Mouse (Mus musculus): ENCODE measurements at regions not wholly inside any gene's neighbourhood (a gene's known extent, or its start where the extent isn't known, plus 50 kb on each side); places are given as distances from the start of the nearest gene placed in this dataset.

DNA sequence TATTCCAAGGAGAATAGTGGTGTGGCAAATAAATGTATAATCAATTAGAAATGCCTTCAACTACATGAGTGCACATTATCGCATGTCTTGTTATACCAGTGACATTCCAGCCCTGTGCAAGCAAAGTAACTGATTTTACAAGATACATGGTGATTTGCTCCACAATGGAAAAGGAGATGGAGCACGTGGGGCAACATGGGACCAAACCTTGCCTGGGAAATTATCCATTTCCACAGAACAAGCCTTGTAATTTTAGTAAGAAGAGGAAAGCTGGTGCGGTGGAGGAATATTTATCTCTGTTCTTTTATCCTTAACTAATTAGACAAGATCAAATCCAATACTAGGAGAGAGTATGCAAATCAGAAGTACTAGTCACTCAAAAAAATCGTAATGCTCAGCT lies 222.5 kb upstream of the Gbe1 start:
- 67% methylated on average over 4 of the region's 4 CpGs for WGBS
- Histone ChIP-seq H3K27ac (no peak overlapping the region), H3K9ac (replicated peaks; ENCODE audit: low read length) (no peak overlapping the region), H3K4me3 (ENCODE audit: low read length) (no peak overlapping the region), H3K4me2 (ENCODE audit: low read depth, low read length) (no peak overlapping the region), H3K4me1 (ENCODE audit: insufficient read depth, low read length) (no peaks in the 10 kb centered on the region), H3K36me3 (ENCODE audit: insufficient read depth, low read length) (no peaks in the 10 kb centered on the region), H3K9me3 (ENCODE audit: low read length) (no peaks in the 10 kb centered on the region), H3K27me3 (ENCODE audit: insufficient read depth, low read length) (no peaks in the 10 kb centered on the region)
- DNase-seq (ENCODE audit: low spot score) (no peak), ATAC-seq (no peak)
- TF ChIP-seq CTCF (IDR thresholded peaks at IDR 0.05; ENCODE audit: low read depth) = no peak

DNA sequence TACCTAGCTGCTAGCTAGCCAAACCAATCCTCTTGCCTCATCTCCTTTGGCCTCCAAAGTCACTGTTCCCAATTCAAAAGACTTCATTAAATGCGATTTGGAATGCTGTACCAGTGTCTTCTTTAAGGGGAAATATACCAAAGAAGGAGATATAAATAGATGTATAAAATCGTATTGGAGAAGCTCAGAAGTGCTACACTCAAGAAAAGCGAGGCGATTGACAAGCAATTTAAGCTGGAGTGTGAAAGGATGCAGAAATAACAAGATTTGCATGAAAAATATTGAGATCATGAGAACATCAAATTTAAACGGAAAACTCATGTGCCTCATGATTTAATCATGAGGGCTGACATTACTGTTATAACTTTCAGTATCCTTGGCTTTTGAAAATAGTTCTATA lies 221.8 kb upstream of the Gbe1 start:
- no peak for ATAC-seq

DNA sequence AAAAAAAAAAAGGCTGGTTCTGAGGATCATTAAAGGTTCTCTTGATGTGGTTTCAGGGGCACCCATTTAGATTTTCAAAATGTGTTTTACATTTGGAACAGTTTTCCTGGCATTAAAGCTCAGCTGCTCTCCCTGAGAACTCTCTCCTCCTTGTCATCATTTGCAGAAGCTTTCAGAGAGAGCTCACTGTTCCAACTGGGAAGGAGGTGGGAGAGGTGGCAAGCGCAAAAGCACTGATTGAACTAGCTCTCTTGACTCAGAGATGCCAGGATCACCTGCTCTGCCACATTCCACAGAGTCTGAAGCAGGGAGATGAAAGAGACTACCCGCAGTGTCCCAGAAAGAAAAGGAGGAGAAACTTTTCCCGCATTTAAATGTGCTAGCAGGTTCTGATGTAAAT lies 220.5 kb upstream of the Gbe1 start:
- H3K4me1 ChIP-seq (ENCODE audit: insufficient read depth, low read length) = no peaks in the 10 kb centered on the region
- H3K27me3 ChIP-seq (ENCODE audit: insufficient read depth, low read length) = no peaks in the 10 kb centered on the region
- H3K4me2 ChIP-seq (ENCODE audit: low read depth, low read length) = no peak overlapping the region
- no peak overlapping the region for H3K4me3 ChIP-seq (ENCODE audit: low read length)
- 31% methylated on average over 3 of the region's 3 CpGs for WGBS
- H3K9me3 ChIP-seq (ENCODE audit: low read length) = no peaks in the 10 kb centered on the region
- no peak for TF ChIP-seq CTCF (IDR thresholded peaks at IDR 0.05; ENCODE audit: low read depth)
- H3K9ac ChIP-seq (replicated peaks; ENCODE audit: low read length) = no peak overlapping the region
- DNase-seq (ENCODE audit: low spot score) (no peak), ATAC-seq (no peak)
- no peak overlapping the region for H3K27ac ChIP-seq
- H3K36me3 ChIP-seq (ENCODE audit: insufficient read depth, low read length) = no peaks in the 10 kb centered on the region

More for the DNA sequence above, 221.8 kb upstream of the Gbe1 start:
- H3K4me1 ChIP-seq (ENCODE audit: insufficient read depth, low read length) = no peaks in the 10 kb centered on the region
- H3K9ac ChIP-seq (replicated peaks; ENCODE audit: low read length) = no peak overlapping the region
- WGBS = 81% methylated on average over 5 of the region's 5 CpGs
- no peak overlapping the region for H3K27ac ChIP-seq
- no peak for TF ChIP-seq CTCF (IDR thresholded peaks at IDR 0.05; ENCODE audit: low read depth)
- H3K27me3 ChIP-seq (ENCODE audit: insufficient read depth, low read length) = no peaks in the 10 kb centered on the region
- DNase-seq (ENCODE audit: low spot score) = no peak
- no peaks in the 10 kb centered on the region for H3K9me3 ChIP-seq (ENCODE audit: low read length)
- no peak overlapping the region for H3K4me3 ChIP-seq (ENCODE audit: low read length)
- H3K36me3 ChIP-seq (ENCODE audit: insufficient read depth, low read length) = no peaks in the 10 kb centered on the region
- H3K4me2 ChIP-seq (ENCODE audit: low read depth, low read length) = no peak overlapping the region

DNA sequence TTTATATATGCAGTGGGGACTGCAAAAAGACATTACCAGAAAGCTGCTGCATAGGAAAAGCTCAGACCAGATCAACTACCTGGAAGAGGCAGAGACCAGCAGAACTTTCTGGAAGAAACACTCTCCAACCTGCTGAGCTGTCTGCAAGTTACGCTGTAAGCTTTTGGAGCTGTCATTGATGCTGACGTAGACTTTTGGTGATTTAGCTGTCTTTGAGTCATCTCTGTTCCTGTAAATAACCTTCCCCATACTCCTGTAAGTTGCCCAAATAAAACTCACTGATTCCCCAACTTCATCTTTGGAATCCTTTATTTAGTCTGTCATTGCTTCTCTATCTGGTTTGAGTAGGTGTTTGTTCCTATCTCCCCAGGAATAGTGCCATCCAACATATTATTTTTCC lies 218.5 kb upstream of the Gbe1 start:
- WGBS = 93% methylated on average over 2 of the region's 2 CpGs

DNA sequence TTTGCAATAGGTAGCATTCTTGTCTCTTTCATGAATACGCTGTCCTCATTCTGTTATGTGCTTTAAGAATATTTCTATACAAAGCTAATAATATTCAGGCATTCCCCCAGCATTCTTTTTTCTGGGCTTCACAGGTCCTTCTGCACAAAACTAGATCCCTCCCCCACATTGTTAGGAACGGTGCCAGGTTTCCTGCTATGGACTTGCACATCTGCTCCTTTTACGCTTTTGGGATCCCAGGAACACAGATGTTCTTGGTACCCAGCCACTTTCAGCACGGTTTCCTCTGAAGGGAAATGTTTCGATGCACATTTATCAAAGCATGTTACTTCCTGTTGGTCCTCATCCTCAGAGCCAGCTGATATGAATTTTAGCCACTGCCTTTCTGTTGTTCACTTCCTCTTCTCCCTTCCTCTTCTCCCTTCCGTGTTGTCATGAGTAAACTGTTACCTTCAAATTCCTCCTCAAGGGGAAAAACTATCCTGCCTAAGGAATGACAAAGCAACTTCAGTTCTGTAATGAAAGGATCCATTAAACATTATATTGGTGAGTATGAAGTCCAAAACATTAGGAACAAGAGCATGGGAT lies 209.9 kb upstream of the Gbe1 start:
- Histone ChIP-seq H3K27me3 (ENCODE audit: insufficient read depth, low read length) (no peaks in the 10 kb centered on the region), H3K4me3 (ENCODE audit: low read length) (no peak overlapping the region), H3K9ac (replicated peaks; ENCODE audit: low read length) (no peak overlapping the region), H3K4me2 (ENCODE audit: low read depth, low read length) (no peak overlapping the region), H3K4me1 (ENCODE audit: insufficient read depth, low read length) (no peaks in the 10 kb centered on the region), H3K9me3 (ENCODE audit: low read length) (no peaks in the 10 kb centered on the region), H3K27ac (no peak overlapping the region), H3K36me3 (ENCODE audit: insufficient read depth, low read length) (no peaks in the 10 kb centered on the region)
- no peak for TF ChIP-seq CTCF (IDR thresholded peaks at IDR 0.05; ENCODE audit: low read depth)
- ATAC-seq (no peak), DNase-seq (ENCODE audit: low spot score) (peak; percentile 27)
- 50% methylated on average over 6 of the region's 6 CpGs for WGBS

More for the DNA sequence above, 218.5 kb upstream of the Gbe1 start:
- H3K9me3 ChIP-seq (ENCODE audit: low read length) = no peaks in the 10 kb centered on the region
- no peak overlapping the region for H3K4me3 ChIP-seq (ENCODE audit: low read length)
- ATAC-seq = no peak
- H3K36me3 ChIP-seq (ENCODE audit: insufficient read depth, low read length) = no peaks in the 10 kb centered on the region
- H3K9ac ChIP-seq (replicated peaks; ENCODE audit: low read length) = no peak overlapping the region
- H3K4me2 ChIP-seq (ENCODE audit: low read depth, low read length) = no peak overlapping the region
- no peak for DNase-seq (ENCODE audit: low spot score)
- no peaks in the 10 kb centered on the region for H3K4me1 ChIP-seq (ENCODE audit: insufficient read depth, low read length)
- H3K27me3 ChIP-seq (ENCODE audit: insufficient read depth, low read length) = no peaks in the 10 kb centered on the region
- no peak overlapping the region for H3K27ac ChIP-seq
- TF ChIP-seq CTCF (IDR thresholded peaks at IDR 0.05; ENCODE audit: low read depth) = no peak

DNA sequence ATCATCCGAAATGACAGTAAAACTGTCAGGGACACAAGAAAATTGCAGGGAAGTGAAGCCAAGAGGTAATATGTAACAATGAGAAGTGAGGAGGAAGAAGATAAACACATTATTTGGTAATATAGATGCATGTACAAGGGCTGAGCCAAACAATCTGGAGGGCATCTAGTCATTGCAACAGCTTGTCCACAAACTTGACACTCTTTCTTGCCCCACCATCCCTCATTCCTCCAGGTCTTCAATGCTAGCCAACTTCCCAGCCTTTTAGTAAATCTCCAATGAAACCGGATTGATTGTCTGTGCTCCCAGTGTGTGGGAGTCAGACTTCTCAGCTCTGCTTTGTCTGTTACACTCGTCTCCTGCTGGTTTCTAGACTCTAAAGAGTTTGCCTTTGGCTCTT lies 172.3 kb upstream of the Gbe1 start:
- Histone ChIP-seq H3K27ac (no peak overlapping the region), H3K36me3 (ENCODE audit: insufficient read depth, low read length) (no peaks in the 10 kb centered on the region), H3K9me3 (ENCODE audit: low read length) (no peaks in the 10 kb centered on the region), H3K4me2 (ENCODE audit: low read depth, low read length) (no peak overlapping the region), H3K27me3 (ENCODE audit: insufficient read depth, low read length) (no peaks in the 10 kb centered on the region), H3K9ac (replicated peaks; ENCODE audit: low read length) (no peak overlapping the region), H3K4me1 (ENCODE audit: insufficient read depth, low read length) (no peaks in the 10 kb centered on the region), H3K4me3 (ENCODE audit: low read length) (no peak overlapping the region)
- ATAC-seq (no peak), DNase-seq (ENCODE audit: low spot score) (no peak)
- whole genome bisulfite sequencing = 38% methylated on average over 3 of the region's 3 CpGs
- no peak for TF ChIP-seq CTCF (IDR thresholded peaks at IDR 0.05; ENCODE audit: low read depth)

DNA sequence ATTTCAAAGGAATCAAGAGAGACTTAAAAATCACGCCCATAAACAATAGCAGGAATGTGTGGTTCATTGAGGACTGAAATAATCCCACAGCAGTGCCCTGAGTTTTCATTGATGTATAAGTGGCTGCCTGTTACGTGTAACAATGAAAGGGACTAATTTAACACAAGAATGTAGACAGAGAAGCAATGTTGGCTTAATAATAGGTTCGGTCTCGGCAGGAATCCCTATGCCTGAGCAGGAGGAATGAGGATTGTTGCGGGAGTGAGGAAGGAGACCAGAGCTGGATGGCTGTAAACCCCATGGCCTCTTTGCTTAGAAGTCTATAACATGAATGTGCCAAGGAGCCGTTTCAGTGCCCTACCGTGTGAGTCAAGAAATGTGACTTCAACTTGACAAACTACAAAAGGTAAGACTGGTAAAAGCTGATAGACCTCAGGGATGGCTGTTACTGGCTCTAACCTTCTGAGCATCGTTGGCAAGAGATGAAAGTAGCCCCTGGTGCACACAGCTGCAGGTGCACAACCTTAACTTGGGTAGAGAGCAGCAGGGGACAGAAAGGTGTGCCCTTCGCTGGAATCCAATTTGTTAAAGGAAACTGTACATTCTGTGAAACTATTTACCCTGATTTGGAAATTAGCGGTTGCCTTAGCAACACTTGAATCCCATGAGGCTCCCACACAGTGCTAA lies 165.9 kb upstream of the Gbe1 start:
- WGBS = 37% methylated on average over 10 of the region's 10 CpGs
- no peak for ATAC-seq
- no peak for DNase-seq (ENCODE audit: low spot score)
- Histone ChIP-seq H3K36me3 (ENCODE audit: insufficient read depth, low read length) (no peaks in the 10 kb centered on the region), H3K27ac (no peak overlapping the region), H3K4me2 (ENCODE audit: low read depth, low read length) (no peak overlapping the region), H3K4me3 (ENCODE audit: low read length) (no peak overlapping the region), H3K4me1 (ENCODE audit: insufficient read depth, low read length) (no peaks in the 10 kb centered on the region), H3K9me3 (ENCODE audit: low read length) (no peaks in the 10 kb centered on the region), H3K27me3 (ENCODE audit: insufficient read depth, low read length) (no peaks in the 10 kb centered on the region), H3K9ac (replicated peaks; ENCODE audit: low read length) (no peak overlapping the region)
- TF ChIP-seq CTCF (IDR thresholded peaks at IDR 0.05; ENCODE audit: low read depth) = no peak

All from hindbrain, postnatal 0 days (tissue).